Mouse (Mus musculus) 416B (cell line): ENCODE results near the gene Kcnq5.
"Not testable (repeated sequence)": the region's sequence is repeated elsewhere in the genome, so short reads cannot be mapped to it uniquely, and the experiment has no call there.

ENCODE experiments used
- DNase-seq: peaks from one replicate; pipeline ENCODE4 v3.0.0; 2011; ENCODE audit warnings: low read depth

Gene Kcnq5

DNA sequence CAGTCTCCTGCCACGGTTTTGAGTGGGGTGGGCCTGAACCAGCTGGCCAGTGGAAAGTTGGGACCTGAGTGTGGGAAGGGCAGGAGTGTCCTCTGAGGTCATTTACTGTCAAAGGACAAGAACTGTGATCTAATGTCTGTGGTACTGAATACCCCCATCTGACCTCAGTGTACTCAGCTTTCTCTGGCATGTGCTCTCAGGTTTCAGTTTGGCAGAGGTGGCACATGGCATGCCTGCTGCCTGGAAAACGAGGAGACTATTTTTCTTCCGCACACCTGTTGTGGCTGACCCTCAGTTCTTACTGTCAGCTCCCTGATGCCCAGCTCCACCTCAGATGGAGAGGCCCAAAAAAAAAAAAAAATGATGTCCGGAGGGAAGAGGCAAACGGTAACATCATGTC lies 475.5 kb downstream of the Kcnq5 start:
- DNase-seq = no peak

GRCm38 (mm10) chr1:21469311-21469710 lies 492.4 kb downstream of the Kcnq5 start:
- DNase-seq = no peak

- no peak for DNase-seq
Observed at GRCm38 (mm10) chr1:21466431-21466830, 495.3 kb downstream of the Kcnq5 start.

DNA sequence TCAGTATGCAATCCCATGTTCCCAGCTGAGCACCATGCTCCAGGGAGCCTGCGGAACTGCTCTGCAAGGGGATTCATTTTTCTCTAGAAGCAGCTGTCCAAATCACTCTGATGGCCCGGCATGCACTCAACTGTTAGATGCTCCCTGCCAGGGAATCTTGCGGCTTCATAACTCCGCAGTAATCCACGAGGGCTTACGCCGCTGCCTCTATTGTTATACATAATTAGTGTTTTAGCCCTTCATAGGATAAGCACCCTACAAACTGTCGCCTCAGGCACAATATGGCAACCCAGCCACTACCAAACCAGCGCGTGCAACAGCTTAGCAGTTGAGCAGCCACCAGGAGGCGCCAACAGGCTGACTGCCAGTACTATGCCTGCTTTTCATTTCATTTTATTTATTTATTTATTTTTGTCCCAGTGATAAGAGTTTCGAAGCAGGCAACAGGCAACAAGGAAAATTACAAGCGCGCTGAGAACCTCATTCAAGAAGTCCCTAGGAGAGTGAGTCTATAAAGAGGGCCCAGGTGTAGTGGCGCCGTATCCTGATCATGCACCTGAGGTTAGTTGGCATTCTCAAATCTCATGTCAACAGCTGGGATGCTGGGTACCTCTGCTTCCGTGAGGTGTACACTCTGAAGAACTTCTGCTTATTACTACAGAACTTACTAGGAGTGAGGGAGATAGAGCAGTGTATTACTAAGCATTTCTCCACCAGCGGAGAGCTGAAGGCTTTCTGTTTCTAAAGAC lies 500.6 kb downstream of the Kcnq5 start:
- peak; percentile 70 for DNase-seq

DNA sequence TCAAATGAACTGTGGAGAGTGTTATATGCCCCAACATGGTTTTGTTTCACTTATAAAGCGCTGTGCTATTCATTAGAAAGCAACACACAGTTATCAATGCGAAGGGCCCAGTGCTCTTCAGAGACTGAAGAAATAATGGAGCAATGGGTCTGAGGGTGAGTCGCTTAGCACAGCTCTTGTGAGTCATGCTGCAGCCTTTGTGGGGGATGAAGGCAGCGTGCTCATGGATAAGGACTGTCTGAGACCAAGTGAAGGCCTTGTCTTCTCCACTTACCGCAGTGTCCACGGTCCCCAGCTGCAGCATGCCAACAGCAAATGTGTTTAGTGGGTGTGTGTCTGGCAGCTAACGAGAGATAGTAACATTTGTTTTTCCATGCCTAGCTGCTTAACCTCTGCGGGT lies 503.2 kb downstream of the Kcnq5 start:
- peak; percentile 59 for DNase-seq

DNA sequence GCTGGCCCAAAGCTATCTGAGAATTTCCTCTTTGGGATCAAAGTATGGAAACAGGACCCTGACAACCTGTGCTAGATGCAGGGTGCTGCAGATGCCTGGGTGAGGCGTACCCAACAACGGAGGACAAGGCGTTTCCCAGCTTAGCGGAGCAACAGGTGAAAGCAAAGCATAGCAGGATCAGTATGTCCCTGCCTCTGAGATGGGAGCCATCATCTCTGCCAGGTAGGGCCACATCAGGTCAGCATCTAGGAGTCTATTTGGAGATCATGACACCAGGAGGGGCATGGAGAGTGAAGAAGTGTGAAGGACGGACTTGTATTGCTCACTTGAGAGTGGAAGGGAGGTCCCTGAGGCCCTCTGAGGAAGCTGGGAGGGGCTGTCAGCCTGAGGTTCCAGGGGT lies 505.8 kb downstream of the Kcnq5 start:
- DNase-seq = no peak

DNA sequence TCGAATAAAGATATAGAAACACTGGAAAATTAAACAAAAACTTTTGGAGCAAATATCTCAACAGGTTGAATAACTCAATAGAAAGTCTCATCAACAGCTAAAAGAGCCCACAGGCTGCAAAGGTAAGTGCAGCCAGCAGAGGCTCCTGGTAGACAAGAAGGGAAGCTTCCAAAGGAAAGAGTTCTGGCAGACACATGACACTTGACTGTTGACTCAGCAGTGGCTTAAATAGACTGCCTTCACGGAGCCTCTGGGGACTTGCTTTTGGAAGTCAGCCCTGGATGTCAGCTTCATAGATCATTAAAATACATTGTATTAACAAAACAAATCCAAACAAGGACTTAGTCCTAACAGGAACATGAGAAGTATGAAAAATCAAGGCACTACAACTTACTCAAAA lies 513.5 kb downstream of the Kcnq5 start:
- peak; percentile 26 for DNase-seq

GRCm38 (mm10) chr1:21436753-21437152 lies 525.0 kb downstream of the Kcnq5 start:
- no peak for DNase-seq

GRCm38 (mm10) chr1:21434853-21435252 lies 526.9 kb downstream of the Kcnq5 start:
- DNase-seq = no peak

- no peak for DNase-seq
Observed at GRCm38 (mm10) chr1:21431666-21432065, 530.1 kb downstream of the Kcnq5 start.

GRCm38 (mm10) chr1:21428079-21428478 lies 533.7 kb downstream of the Kcnq5 start:
- no peak for DNase-seq

- DNase-seq = no peak
Observed at GRCm38 (mm10) chr1:21425654-21426053, 536.1 kb downstream of the Kcnq5 start.

DNA sequence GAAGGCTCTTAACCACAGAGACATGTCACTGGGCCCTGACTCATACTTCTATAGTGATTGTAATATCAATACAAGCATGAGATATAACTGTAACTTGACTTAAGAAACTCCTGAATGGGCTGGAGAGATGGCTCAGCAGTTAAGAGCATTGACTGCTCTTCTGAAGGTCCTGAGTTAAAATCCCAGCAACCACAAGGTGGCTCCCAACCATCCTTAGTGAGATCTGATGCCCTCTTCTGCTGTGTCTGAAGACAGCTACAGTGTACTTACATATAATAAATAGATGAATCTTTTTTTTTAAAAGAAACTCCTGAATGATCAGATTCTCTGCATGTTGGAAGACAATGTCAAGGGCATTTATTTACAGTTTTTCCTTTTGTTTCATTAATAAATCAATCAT lies 542.4 kb downstream of the Kcnq5 start:
- DNase-seq = peak; percentile 84

DNA sequence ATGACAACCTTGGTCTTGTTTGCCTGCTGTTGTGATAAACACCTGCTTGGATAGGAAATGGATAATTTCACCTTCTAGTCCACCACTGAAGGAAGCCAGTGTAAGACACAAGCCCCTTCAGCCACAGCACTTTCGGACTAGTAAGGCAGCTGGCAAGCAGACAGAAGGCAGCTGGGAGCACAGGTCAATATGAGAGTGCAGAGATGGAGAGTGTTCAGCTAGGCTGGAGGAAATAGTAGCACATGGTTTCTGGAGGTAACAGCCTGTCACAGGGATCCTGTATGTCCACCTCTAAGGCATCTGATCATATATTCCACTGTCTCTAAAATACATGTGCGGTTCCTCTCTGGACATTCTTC lies 549.6 kb downstream of the Kcnq5 start:
- no peak for DNase-seq

DNA sequence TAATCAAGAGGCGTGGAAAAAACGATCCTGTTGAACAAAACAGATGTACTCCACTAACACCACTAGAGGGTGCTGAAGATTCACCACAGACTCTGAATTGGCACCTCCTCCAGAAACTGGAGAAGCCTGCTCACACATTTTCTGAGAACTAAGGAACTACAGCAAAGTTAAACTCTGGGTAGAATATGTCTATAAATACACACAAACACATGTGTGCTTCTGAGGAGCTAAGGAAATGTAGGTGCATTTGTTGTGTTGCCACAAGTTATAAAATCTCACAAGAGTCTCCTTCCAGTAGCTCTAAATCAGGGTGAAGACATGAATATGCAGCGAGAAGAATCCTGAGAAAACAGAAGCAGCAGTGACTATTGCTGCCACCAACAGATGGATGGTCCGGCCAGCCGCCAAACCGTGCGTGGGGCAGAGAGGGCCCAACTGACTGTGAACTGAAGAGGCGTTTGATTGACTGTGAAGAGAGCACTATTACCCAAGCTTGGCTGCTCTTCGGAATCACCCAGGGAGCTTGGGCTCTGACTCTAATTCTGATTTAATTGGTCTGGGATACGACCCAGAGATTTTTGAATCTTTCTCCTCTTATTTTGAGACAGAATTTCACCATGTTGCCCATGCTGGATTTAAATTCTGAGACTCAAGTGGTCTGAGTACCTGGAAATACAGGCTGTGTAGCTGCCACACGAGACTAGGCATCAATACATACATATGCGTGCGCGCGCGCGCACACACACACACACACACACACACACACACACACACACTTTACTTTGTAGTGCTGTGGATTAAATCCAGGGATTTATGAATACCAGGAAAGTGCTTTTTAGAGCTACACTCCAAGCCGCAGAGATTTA lies 550.2 kb downstream of the Kcnq5 start:
- DNase-seq = peak; percentile 82

DNA sequence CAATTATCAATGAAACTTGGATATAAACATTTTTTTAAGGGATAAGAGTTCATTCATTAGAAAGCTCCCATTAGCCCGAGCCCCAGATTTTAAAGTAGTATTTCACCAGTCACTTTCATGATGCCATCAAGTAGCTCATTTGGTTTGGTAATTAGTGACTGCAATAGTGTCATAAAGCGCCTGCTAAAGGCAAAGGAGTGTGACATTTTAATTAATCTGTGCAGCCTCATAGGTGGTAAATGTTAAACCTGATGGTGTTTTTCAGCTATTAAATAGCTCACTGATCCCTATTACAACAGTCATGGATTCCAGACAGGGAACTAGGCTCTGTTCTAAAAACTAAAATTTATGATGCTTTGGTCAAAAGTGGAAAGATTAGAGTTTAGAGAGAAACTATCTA lies 554.5 kb downstream of the Kcnq5 start:
- no peak for DNase-seq

DNA sequence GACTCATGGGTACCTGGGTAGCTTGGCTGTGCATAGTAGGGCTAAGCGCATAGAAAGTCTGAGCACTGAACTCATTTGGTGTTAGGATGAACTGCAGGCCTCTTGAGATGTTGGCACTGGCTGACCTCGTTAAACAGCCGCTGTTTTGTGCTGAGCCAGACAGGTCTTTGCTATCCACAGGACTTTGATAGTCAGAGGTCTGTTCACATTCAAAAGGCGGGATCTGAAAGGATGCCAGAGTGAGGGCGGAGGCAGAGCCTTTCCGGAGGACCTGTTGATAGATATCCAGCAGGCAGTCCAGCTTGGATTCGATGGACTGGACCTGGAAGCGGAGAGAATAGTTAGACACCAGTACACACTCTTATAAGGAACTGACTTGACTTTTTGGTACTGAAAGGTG lies 558.9 kb downstream of the Kcnq5 start:
- DNase-seq = no peak

GRCm38 (mm10) chr1:21391138-21391671 lies 570.5 kb downstream of the Kcnq5 start:
- no peak for DNase-seq

DNA sequence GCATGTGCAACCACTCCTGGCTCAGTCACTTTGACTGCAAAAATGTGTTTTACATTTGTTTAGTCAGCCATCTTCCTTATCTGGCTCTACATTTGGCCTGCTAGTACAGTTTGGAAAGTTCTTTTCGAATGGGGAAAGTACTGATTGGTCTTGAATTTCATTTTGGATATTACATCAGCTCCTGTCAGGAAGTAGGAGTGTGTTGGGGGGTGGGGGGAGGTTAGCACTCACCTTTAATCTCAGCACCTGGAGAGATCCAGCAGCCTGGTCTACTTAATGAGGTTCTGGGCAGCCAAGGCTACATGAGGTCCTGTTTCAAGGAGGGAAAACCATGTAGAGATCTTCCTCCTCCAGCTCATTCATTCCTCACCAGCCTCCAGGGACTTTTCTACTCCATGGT lies 578.5 kb downstream of the Kcnq5 start, which contains the start of gene Khdc1b:
Gene Khdc1b, plus strand, starts transcription at position 301 of the 400 bp plus-strand sequence.
- DNase-seq = no peak

DNA sequence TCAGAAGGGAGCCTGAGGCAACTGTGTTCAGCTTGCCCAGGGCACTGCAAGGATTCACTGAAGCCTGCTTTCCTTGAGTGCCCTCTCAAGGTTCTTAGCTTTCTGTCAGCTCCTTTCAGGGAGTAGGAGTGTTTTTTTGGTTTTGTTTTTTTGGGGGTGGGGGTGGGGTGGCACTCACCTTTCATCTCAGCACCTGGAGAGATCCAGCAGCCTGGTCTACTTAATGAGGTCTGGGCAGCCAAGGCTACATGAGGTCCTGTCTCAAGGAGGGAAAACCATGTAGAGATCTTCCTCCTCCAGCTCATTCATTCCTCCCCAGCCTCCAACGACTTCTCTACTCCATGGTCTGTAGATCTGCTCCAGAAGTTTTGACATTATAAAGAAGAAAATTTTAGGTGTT lies 593.7 kb downstream of the Kcnq5 start, which contains the start of gene Khdc1c:
Gene Khdc1c, plus strand, starts transcription at position 301 of the 400 bp plus-strand sequence.
- DNase-seq = not testable (repeated sequence)

- DNase-seq = no peak
Observed at GRCm38 (mm10) chr1:21349341-21349740, 612.4 kb downstream of the Kcnq5 start, which contains the start of gene Khdc1a. Gene Khdc1a, plus strand, starts transcription at chr1:21349641.
